Mouse (Mus musculus) forebrain, embryonic 14.5 days (tissue): Measurements from ENCODE around the gene Unc50. TPM values are rescaled to one million over a fixed set of nuclear protein-coding genes. Genes with fewer than 3 reads are reported as not detected.
A peak's percentile ranks its signal among the peaks of the same experiment; 100 is the strongest.

Experiments used
- ATAC-seq: fragments of 200-750 bp; cut with Nextera tagmentation; 2 replicates; pipeline ENCODE4 v1.8.0; 2017; ENCODE audit warnings: mild to moderate bottlenecking, moderate library complexity
- DNase-seq: peaks from one replicate; pipeline ENCODE4 v3.0.0-alpha.2; 2015; ENCODE audit warnings: low spot score
- H3K27ac ChIP-seq: fragments of 300-500 bp; sonication (generic); 2 replicates; pipeline ENCODE4 v1.5.1; 2014; ENCODE audit warnings: low read depth, mild to moderate bottlenecking, control low read depth, low read length, moderate library complexity
- H3K27me3 ChIP-seq: fragments of 300-500 bp; sonication (generic); replicated peaks from 2 replicates; pipeline ENCODE4 v1.6.1; 2014; ENCODE audit warnings: low read length, control low read depth, mixed read lengths; ENCODE audit not compliant: control insufficient read depth, insufficient read depth
- H3K36me3 ChIP-seq: fragments of 300-500 bp; sonication (generic); 2 replicates; pipeline ENCODE4 v1.6.1; 2014; ENCODE audit warnings: low read length, control low read depth; ENCODE audit not compliant: control insufficient read depth, insufficient read depth
- H3K4me1 ChIP-seq: fragments of 300-500 bp; sonication (generic); 2 replicates; pipeline ENCODE4 v1.6.1; 2014; ENCODE audit warnings: antibody characterized with exemption, low read length, control low read depth; ENCODE audit not compliant: control insufficient read depth, insufficient read depth
- H3K4me2 ChIP-seq: fragments of 300-500 bp; sonication (generic); 2 replicates; pipeline ENCODE4 v1.6.1; 2014; ENCODE audit warnings: mild to moderate bottlenecking, control low read depth, low read length
- H3K4me3 ChIP-seq: fragments of 300-500 bp; sonication (generic); 2 replicates; pipeline ENCODE4 v1.5.1; 2014; ENCODE audit warnings: low read depth, low read length, control low read depth
- H3K9ac ChIP-seq: fragments of 300-500 bp; sonication (generic); 2 replicates; pipeline ENCODE4 v1.6.1; 2014; ENCODE audit warnings: mild to moderate bottlenecking, low read length, control low read depth, moderate library complexity
- H3K9me3 ChIP-seq: fragments of 300-500 bp; sonication (generic); replicated peaks from 2 replicates; pipeline ENCODE4 v1.6.1; 2016; ENCODE audit warnings: low read length, control low read depth, mixed read lengths; ENCODE audit not compliant: control insufficient read depth
- WGBS: fragments of 180-500 bp; shearing (Covaris S2); extraction: QIAGEN DNeasy Blood & Tissue Kit; methylation state at CpG from one replicate; pipeline ENCODE4 v1.1.7; 2014; 5-methylcytosine and 5-hydroxymethylcytosine counted together
- polyA plus RNA-seq: library from polyadenylated mRNA; unstranded; fragments of >200 nt; fragmentation: Nextera tagmentation; extraction: Ambion mirVana; gene quantifications from 2 replicates; pipeline ENCODE4 v1.2.1, GENCODE M21; 2014

Gene Unc50
- polyA plus RNA-seq, 1 experiment from 2014 or later, result 146 TPM

- H3K9ac ChIP-seq, result no peak overlapping the region
- no peaks in the 10 kb centered on the region for H3K9me3 ChIP-seq
- no peak overlapping the region for H3K4me3 ChIP-seq
- no peaks in the 10 kb centered on the region for H3K27me3 ChIP-seq
- no peak for DNase-seq
- H3K4me2 ChIP-seq, result no peak overlapping the region
- H3K4me1 ChIP-seq, result no peaks in the 10 kb centered on the region
- 82% methylated on average over 7 of the region's 7 CpGs for WGBS
- ATAC-seq, result no peak
- H3K27ac ChIP-seq, result no peak overlapping the region
- no peaks in the 10 kb centered on the region for H3K36me3 ChIP-seq
These were observed 48.5 kb downstream of the Unc50 start for GRCm38 (mm10) chr1:37478416-37478815.

DNA sequence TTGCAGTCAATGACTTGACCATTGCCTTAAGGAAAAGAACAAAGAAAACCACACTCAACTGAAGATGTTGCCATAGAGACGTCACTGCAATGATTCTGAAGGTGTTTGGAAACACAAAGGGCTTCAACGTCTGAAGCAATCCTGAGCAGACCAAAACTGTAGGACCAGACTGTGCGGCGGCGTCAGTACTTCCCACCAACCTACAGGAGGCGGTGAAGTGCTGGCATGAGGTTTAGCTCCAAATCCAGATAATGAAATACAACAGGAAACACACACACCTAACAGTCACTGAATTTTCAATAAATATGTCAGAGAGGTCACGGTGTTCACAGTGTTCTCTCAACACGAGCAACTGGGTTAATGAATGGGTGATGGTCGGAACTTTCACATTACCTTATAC is 49.1 kb downstream of the Unc50 start:
- 75% methylated on average over 9 of the region's 9 CpGs for WGBS
- Histone ChIP-seq H3K36me3 (no peaks in the 10 kb centered on the region), H3K9ac (no peak overlapping the region), H3K27ac (no peak overlapping the region), H3K4me1 (no peaks in the 10 kb centered on the region), H3K9me3 (no peaks in the 10 kb centered on the region), H3K4me3 (no peak overlapping the region), H3K4me2 (no peak overlapping the region), H3K27me3 (no peaks in the 10 kb centered on the region)
- ATAC-seq, result no peak
- DNase-seq, result peak; percentile 8

DNA sequence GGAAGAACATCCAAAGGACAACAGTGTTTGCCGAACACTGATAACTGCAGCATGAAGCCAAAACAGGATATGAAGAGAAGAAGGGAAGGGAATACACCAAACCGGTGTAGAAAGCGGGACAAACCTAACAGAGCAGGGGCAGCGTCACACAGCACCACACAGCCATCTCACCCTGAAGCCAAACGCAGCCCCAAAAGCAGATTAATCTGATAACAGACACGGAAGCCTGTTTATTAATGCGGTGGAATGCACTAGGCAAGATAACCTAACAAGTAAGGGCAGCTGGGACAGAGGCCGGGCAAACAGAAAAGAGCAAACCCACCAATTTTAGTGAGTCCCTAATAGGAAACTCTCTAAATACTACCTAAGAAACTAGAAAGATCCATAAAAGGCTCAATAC is 49.8 kb downstream of the Unc50 start:
- H3K4me3 ChIP-seq, result no peak overlapping the region
- WGBS, result 87% methylated on average over 8 of the region's 8 CpGs

DNA sequence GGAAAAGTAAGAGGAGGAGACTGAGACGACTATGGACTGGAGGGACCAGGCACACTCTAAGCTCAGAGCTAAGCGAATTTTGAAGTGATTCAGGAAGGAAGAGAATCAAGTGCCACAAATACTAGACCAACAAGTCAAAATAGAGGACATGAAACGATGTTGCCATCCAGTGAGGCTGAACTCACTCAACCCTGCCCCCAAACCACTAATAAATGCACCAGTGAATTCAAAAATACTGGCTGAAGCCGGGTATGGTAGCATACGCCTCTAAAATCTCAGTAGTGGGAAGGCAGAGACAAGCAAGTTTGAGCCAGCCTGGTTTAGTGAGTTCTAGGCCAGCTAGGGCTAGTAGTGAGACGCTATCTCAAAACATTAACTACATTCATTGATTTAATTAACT is 50.8 kb downstream of the Unc50 start:
- Histone ChIP-seq H3K4me2 (no peak overlapping the region), H3K9ac (no peak overlapping the region), H3K27me3 (no peaks in the 10 kb centered on the region), H3K36me3 (no peaks in the 10 kb centered on the region), H3K27ac (no peak overlapping the region), H3K4me1 (no peaks in the 10 kb centered on the region), H3K4me3 (no peak overlapping the region), H3K9me3 (no peaks in the 10 kb centered on the region)
- 87% methylated on average over 6 of the region's 6 CpGs for WGBS
- ATAC-seq, result no peak
- DNase-seq, result no peak

More for the DNA sequence above, 49.8 kb downstream of the Unc50 start:
- Histone ChIP-seq H3K9ac (no peak overlapping the region), H3K4me1 (no peaks in the 10 kb centered on the region), H3K27me3 (no peaks in the 10 kb centered on the region), H3K4me2 (no peak overlapping the region), H3K9me3 (no peaks in the 10 kb centered on the region), H3K27ac (no peak overlapping the region), H3K36me3 (no peaks in the 10 kb centered on the region)
- ATAC-seq (no peak), DNase-seq (no peak)

GRCm38 (mm10) chr1:37481331-37481730 is 51.4 kb downstream of the Unc50 start:
- DNase-seq (no peak), ATAC-seq (no peak)
- no peak overlapping the region for H3K27ac ChIP-seq
- WGBS, result 86% methylated on average over 2 of the region's 2 CpGs
- no peak overlapping the region for H3K4me3 ChIP-seq
- H3K36me3 ChIP-seq, result no peaks in the 10 kb centered on the region
- no peaks in the 10 kb centered on the region for H3K9me3 ChIP-seq
- H3K4me1 ChIP-seq, result no peaks in the 10 kb centered on the region
- no peaks in the 10 kb centered on the region for H3K27me3 ChIP-seq
- H3K9ac ChIP-seq, result no peak overlapping the region
- H3K4me2 ChIP-seq, result no peak overlapping the region

DNA sequence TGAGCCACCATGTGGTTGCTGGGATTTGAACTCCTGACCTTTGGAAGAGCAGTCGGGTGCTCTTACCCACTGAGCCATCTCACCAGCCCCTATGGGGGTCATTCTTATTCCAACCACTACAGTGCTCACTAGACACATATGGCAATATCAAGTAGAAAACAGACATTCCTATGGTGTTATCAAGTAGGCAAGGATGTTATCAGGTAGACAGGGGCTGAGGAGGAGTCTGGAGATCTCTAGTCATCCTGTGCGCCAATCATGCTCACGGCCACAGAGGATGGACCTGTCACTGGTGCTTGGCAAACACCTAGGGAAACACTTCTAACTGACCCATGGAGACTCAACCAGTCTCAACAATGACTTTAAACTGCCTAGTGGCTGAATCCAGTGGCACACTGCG is 54.7 kb downstream of the Unc50 start:
- ATAC-seq (no peak), DNase-seq (no peak)
- no peaks in the 10 kb centered on the region for H3K36me3 ChIP-seq
- H3K4me3 ChIP-seq, result no peak overlapping the region
- no peak overlapping the region for H3K27ac ChIP-seq
- H3K9me3 ChIP-seq, result no peaks in the 10 kb centered on the region
- no peaks in the 10 kb centered on the region for H3K27me3 ChIP-seq
- H3K9ac ChIP-seq, result no peak overlapping the region
- 95% methylated on average over 4 of the region's 4 CpGs for WGBS
- H3K4me1 ChIP-seq, result no peaks in the 10 kb centered on the region
- H3K4me2 ChIP-seq, result no peak overlapping the region

DNA sequence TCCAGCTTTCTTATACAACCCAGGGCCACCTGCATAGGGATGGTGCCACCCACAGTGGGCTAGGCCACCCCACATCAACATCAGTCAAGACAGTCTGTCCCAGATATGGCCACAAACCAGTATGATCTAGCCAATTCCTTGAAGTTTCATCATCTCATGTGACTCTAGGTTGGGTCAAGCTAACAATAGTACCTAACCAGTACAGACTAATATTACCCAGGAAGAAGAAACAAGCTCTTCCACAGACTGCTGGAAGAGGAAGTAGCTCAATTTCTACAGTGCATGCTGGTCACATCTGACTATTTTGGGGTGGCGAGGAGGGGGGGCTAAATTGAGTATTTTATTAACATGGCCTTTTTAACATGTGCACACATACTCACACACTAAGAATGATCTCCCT is 56.5 kb downstream of the Unc50 start:
- no peak overlapping the region for H3K9ac ChIP-seq
- H3K4me3 ChIP-seq, result no peak overlapping the region
- DNase-seq (no peak), ATAC-seq (no peak)
- no peak overlapping the region for H3K27ac ChIP-seq
- no peaks in the 10 kb centered on the region for H3K27me3 ChIP-seq
- 91% methylated on average over 1 of the region's 1 CpGs for WGBS
- 0 out of 2 replicates have a peak, but pooled peaks cover 3% of the 10 kb centered on the region for H3K36me3 ChIP-seq
- no peak overlapping the region for H3K4me2 ChIP-seq
- no peaks in the 10 kb centered on the region for H3K9me3 ChIP-seq
- no peaks in the 10 kb centered on the region for H3K4me1 ChIP-seq

- no peak overlapping the region for H3K4me3 ChIP-seq
- H3K27ac ChIP-seq, result no peak overlapping the region
- H3K36me3 ChIP-seq, result 0 out of 2 replicates have a peak, but pooled peaks cover 3% of the 10 kb centered on the region
- no peaks in the 10 kb centered on the region for H3K9me3 ChIP-seq
- no peak overlapping the region for H3K9ac ChIP-seq
- no peak for ATAC-seq
- H3K4me1 ChIP-seq, result no peaks in the 10 kb centered on the region
- DNase-seq, result no peak
- no peaks in the 10 kb centered on the region for H3K27me3 ChIP-seq
- no peak overlapping the region for H3K4me2 ChIP-seq
- WGBS, result 92% methylated on average over 3 of the region's 3 CpGs
These were observed 57.1 kb downstream of the Unc50 start for GRCm38 (mm10) chr1:37486994-37487393.

GRCm38 (mm10) chr1:37488531-37488930 is 58.6 kb downstream of the Unc50 start:
- DNase-seq (no peak), ATAC-seq (no peak)
- Histone ChIP-seq H3K36me3 (0 out of 2 replicates have a peak, but pooled peaks cover 3% of the 10 kb centered on the region), H3K27me3 (no peaks in the 10 kb centered on the region), H3K4me1 (no peaks in the 10 kb centered on the region), H3K4me3 (no peak overlapping the region), H3K9me3 (no peaks in the 10 kb centered on the region), H3K9ac (no peak overlapping the region), H3K4me2 (no peak overlapping the region), H3K27ac (no peak overlapping the region)
- 90% methylated on average over 12 of the region's 12 CpGs for WGBS
